Mouse (Mus musculus): ENCODE measurements around the gene Gemin5. TPM values are rescaled to one million over a fixed set of nuclear protein-coding genes. Genes with fewer than 3 reads are reported as not detected.

Gene Gemin5
- polyA plus RNA-seq, 1 experiment from 2014 or later, result 27.6 TPM

DNA sequence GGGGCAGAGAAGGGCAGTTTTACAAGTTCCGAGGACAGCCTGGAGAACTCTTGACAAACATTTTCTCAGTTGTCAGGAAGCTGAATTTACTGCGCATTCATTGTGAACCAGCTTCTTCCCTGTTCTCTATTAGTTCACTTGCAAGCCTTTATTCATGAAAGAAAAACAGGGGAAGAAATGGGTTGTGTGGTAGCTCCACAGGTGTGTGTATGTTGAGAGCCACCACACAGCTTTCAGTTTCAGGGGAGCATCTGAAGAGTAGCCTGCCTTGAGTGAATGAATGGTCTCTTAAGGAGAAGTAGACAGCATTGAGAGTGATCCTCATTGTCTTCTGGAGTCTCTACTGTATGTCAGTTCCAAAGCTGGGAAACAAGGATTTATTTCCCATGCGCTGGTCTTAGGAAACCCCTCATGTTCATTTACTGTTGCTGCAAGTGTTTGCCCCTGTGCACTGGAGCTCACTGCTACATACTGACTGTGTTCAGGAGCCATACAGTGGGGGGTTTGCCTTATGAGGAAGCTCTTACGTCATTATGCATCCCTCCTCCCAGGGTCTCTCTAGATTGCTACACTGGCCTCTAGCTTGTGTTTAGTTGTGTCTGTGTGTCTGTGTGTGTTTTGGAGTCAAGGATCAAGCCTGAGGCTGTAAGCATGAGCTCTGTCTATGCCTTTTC is 60.5 kb downstream of the Gemin5 start:
- Histone ChIP-seq H3K9ac (ENCODE audit: low read length) (no peak overlapping the region), H3K27ac (ENCODE audit: low read depth, low read length) (no peak overlapping the region), H3K4me2 (ENCODE audit: low read depth) (no peak overlapping the region), H3K9me3 (ENCODE audit: control insufficient read depth, low read length) (no peaks in the 10 kb centered on the region), H3K4me1 (ENCODE audit: control insufficient read depth, insufficient read depth, low read length) (peaks cover 10% of the 10 kb centered on the region; the same call in 1 of the 2 replicates), H3K36me3 (ENCODE audit: control insufficient read depth, insufficient read depth, low read length) (peaks cover 8% of the 10 kb centered on the region), H3K4me3 (ENCODE audit: low read depth, low read length) (no peak overlapping the region), H3K27me3 (ENCODE audit: control insufficient read depth, insufficient read depth, low read length) (no peaks in the 10 kb centered on the region)
- ATAC-seq (ENCODE audit: insufficient read depth, low FRiP score, low TSS enrichment) (no peak), DNase-seq (ENCODE audit: low spot score) (no peak)
- WGBS, result 83% methylated on average over 4 of the region's 4 CpGs

DNA sequence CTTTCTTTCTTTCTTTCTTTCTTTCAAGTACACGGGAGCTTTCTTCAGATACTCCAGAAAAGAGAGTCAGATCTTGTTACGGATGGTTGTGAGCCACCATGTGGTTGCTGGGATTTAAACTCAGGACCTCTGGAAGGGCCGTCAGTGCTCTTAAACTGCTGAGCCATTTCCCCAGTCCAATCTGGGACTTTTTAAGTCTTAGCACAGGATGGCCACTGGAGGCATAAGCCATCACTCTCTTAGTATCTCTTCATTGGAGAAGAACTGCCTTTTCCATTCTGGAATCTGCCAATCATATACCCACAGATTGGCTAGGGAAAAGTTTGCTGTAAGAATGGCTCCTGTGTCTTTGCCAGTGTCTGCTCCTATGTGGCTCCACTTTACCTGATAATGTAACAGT is 61.3 kb downstream of the Gemin5 start:
- H3K36me3 ChIP-seq (ENCODE audit: control insufficient read depth, insufficient read depth, low read length), result peaks cover 8% of the 10 kb centered on the region
- H3K9ac ChIP-seq (ENCODE audit: low read length), result no peak overlapping the region
- WGBS, result 58% methylated on average over 3 of the region's 3 CpGs
- ATAC-seq (ENCODE audit: insufficient read depth, low FRiP score, low TSS enrichment) (no peak), DNase-seq (ENCODE audit: low spot score) (no peak)
- H3K27me3 ChIP-seq (ENCODE audit: control insufficient read depth, insufficient read depth, low read length), result no peaks in the 10 kb centered on the region
- no peak overlapping the region for H3K4me2 ChIP-seq (ENCODE audit: low read depth)
- H3K4me3 ChIP-seq (ENCODE audit: low read depth, low read length), result no peak overlapping the region
- no peak overlapping the region for H3K27ac ChIP-seq (ENCODE audit: low read depth, low read length)
- no peaks in the 10 kb centered on the region for H3K9me3 ChIP-seq (ENCODE audit: control insufficient read depth, low read length)
- peaks cover 10% of the 10 kb centered on the region; the same call in 1 of the 2 replicates for H3K4me1 ChIP-seq (ENCODE audit: control insufficient read depth, insufficient read depth, low read length)

DNA sequence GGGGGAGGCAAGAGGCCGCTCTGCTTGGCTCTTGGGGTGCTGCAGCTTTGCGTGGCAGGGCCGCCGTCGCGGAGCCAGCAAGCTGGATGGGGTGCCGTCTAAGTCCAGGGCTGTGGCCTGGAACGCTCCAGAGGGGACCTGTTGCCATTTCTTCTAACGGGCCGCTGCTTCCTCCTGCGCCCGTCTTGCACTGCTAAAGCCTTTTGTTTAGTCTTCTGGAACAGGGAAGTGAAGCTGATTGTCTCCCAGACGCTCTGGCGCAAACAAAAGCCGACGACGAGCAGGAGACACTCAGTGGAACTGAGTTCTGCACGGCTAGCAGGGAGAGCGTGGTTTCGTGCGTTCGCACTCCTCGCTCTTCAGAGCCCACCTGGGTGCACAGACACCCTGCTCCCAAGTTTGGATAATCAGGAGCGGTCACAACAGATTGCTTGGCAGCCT is 64.0 kb downstream of the Gemin5 start:
- peak overlapping the region; percentile 93 for H3K9ac ChIP-seq (ENCODE audit: low read length)
- WGBS, result 0% methylated on average over 24 of the region's 24 CpGs
- peak overlapping the region; percentile 72 for H3K27ac ChIP-seq (ENCODE audit: low read depth, low read length)
- no peaks in the 10 kb centered on the region for H3K9me3 ChIP-seq (ENCODE audit: control insufficient read depth, low read length)
- peak overlapping the region; percentile 50 for H3K4me2 ChIP-seq (ENCODE audit: low read depth)
- H3K27me3 ChIP-seq (ENCODE audit: control insufficient read depth, insufficient read depth, low read length), result no peaks in the 10 kb centered on the region
- DNase-seq (ENCODE audit: low spot score), result no peak
- H3K36me3 ChIP-seq (ENCODE audit: control insufficient read depth, insufficient read depth, low read length), result no peaks in the 10 kb centered on the region
- H3K4me3 ChIP-seq (ENCODE audit: low read depth, low read length), result peak overlapping the region; percentile 96
- ATAC-seq (ENCODE audit: insufficient read depth, low FRiP score, low TSS enrichment), result peak; percentile 32
- H3K4me1 ChIP-seq (ENCODE audit: control insufficient read depth, insufficient read depth, low read length), result peaks cover 10% of the 10 kb centered on the region; the same call in 1 of the 2 replicates

DNA sequence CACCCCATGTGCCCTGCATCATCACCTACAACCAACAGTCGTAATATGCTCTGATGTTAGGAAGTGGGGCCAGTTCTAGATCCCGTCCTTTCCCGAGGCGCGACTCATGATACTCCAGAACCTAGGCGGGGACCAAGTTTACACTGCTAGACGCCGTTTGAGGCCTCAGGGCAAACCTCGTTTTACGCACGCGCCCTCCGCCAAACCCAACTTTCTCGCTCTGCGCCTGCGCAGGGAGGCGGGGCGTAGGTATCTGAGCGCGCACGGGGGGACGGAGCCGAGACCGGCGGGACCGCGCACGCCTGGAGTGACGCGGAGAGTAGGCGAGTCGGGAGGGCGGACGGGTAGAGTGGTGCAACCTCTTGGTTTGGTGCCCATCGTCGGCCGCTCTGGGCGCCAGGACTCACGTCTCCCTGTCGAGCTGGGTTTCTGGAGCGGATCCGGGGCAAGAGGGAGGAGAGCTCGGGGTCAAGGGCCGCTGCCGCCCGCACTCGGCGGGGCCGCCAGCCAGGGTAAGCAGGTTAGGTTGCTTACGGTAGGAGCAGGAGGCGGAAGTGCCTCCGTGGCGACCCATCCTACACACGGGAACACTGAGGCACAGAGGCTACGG is 64.5 kb downstream of the Gemin5 start, which contains the start of gene Cnot8:
Gene Cnot8 (plus strand): TSS at position 457 of the 610 bp plus-strand sequence.
- DNase-seq (ENCODE audit: low spot score), result peak; percentile 100
- under 1% methylated on average over 55 of the region's 55 CpGs for WGBS
- no peaks in the 10 kb centered on the region for H3K27me3 ChIP-seq (ENCODE audit: control insufficient read depth, insufficient read depth, low read length)
- ATAC-seq (ENCODE audit: insufficient read depth, low FRiP score, low TSS enrichment), result peak; percentile 95
- H3K9me3 ChIP-seq (ENCODE audit: control insufficient read depth, low read length), result no peaks in the 10 kb centered on the region
- peak within 1 kb of the TSS; percentile 93 for H3K9ac ChIP-seq (ENCODE audit: low read length)
- H3K36me3 ChIP-seq (ENCODE audit: control insufficient read depth, insufficient read depth, low read length), result no peaks in the 10 kb centered on the region
- peaks cover 10% of the 10 kb centered on the region; the same call in 1 of the 2 replicates for H3K4me1 ChIP-seq (ENCODE audit: control insufficient read depth, insufficient read depth, low read length)
- peak within 1 kb of the TSS; percentile 96 for H3K4me3 ChIP-seq (ENCODE audit: low read depth, low read length)
- peak within 1 kb of the TSS; percentile 50 for H3K4me2 ChIP-seq (ENCODE audit: low read depth)
- H3K27ac ChIP-seq (ENCODE audit: low read depth, low read length), result peak within 1 kb of the TSS; percentile 72

DNA sequence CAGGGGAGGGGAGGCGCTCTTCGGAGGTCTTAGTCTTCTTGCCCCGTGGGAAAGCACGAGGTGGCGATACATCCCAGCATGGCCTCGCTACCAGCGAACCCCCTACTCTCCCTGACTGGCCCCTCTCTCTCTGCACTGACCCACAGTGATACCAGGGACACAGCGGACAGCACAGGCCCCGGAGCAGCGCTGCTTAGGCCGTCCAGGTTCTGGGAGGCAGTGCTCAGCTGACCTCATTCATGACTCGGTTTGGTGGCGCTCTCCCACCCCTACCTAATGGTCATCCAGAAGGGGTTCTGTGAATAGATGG is 65.0 kb downstream of the Gemin5 start:
- Histone ChIP-seq H3K9me3 (ENCODE audit: control insufficient read depth, low read length) (no peaks in the 10 kb centered on the region), H3K4me3 (ENCODE audit: low read depth, low read length) (peak overlapping the region; percentile 96), H3K27ac (ENCODE audit: low read depth, low read length) (no peak overlapping the region; the same call in 1 of the 2 replicates), H3K9ac (ENCODE audit: low read length) (peak overlapping the region; percentile 57), H3K27me3 (ENCODE audit: control insufficient read depth, insufficient read depth, low read length) (no peaks in the 10 kb centered on the region), H3K4me1 (ENCODE audit: control insufficient read depth, insufficient read depth, low read length) (peaks cover 10% of the 10 kb centered on the region; the same call in 1 of the 2 replicates), H3K36me3 (ENCODE audit: control insufficient read depth, insufficient read depth, low read length) (no peaks in the 10 kb centered on the region), H3K4me2 (ENCODE audit: low read depth) (peak overlapping the region; percentile 38)
- no peak for DNase-seq (ENCODE audit: low spot score)
- ATAC-seq (ENCODE audit: insufficient read depth, low FRiP score, low TSS enrichment), result peak; percentile 56; the same call in 1 of the 2 replicates
- WGBS, result 57% methylated on average over 13 of the region's 13 CpGs

DNA sequence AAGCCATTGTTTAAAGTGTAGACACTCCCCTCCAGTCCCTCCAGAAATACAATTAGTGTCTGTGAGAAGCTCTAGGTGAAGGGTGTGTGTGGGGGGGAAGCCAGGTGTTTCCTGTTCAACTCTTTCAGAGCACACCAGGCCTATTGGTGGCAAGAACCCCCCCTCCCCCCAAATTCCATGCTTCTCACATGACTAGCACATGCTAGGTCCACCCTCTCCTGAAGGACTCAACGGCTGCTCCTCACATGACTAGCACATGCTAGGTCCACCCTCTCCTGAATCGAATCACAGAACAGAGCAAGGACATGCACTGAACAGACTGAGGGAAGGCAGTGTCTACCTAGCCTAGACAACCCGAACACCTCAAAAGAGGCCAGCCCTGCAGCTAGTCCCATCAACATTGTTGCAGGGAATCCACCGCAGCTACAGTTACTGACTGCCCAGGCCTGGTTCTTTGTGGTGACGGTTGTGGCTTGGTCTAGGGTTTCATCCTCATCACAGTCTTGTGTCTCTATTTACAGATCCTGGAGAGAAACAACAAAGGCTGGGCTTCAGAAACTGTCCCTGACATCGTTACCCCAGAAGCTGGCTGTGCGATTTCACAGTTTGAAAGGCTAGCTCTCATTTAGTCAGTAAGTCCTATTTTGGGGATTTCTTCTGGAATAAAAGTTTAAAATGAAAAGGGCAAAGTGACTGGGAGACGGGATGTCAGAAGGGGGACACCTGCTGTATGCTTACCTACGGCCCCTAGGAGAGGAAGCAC is 65.6 kb downstream of the Gemin5 start:
- peaks cover 9% of the 10 kb centered on the region; the same call in 1 of the 2 replicates for H3K4me1 ChIP-seq (ENCODE audit: control insufficient read depth, insufficient read depth, low read length)
- DNase-seq (ENCODE audit: low spot score) (no peak), ATAC-seq (ENCODE audit: insufficient read depth, low FRiP score, low TSS enrichment) (no peak)
- H3K27me3 ChIP-seq (ENCODE audit: control insufficient read depth, insufficient read depth, low read length), result peaks cover 2% of the 10 kb centered on the region; the same call in 1 of the 2 replicates
- no peak overlapping the region for H3K4me3 ChIP-seq (ENCODE audit: low read depth, low read length)
- peak overlapping the region; percentile 57 for H3K9ac ChIP-seq (ENCODE audit: low read length)
- H3K36me3 ChIP-seq (ENCODE audit: control insufficient read depth, insufficient read depth, low read length), result no peaks in the 10 kb centered on the region
- 88% methylated on average over 9 of the region's 9 CpGs for WGBS
- no peaks in the 10 kb centered on the region for H3K9me3 ChIP-seq (ENCODE audit: control insufficient read depth, low read length)
- no peak overlapping the region for H3K27ac ChIP-seq (ENCODE audit: low read depth, low read length)
- no peak overlapping the region; the same call in 1 of the 2 replicates for H3K4me2 ChIP-seq (ENCODE audit: low read depth)

DNA sequence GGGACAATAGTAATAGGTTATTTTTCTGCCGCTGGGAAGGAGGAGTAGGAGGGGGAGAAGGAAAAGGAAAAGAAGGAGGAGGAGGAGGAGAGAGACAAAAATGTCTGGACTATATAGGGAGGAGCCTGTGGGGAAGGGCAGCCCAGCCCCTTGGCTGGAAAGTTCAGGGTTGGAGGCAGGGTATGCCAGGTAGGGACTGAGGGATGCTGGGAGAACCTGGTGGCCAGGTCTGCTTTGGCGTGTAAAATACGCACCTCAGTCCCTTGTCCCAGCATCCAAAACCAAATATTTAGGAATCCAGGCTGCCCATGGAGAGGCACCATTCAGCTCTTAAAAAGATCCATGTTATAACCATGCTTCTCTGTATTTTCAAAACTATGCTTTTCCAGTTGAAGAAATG is 66.2 kb downstream of the Gemin5 start:
- no peak overlapping the region for H3K4me3 ChIP-seq (ENCODE audit: low read depth, low read length)

DNA sequence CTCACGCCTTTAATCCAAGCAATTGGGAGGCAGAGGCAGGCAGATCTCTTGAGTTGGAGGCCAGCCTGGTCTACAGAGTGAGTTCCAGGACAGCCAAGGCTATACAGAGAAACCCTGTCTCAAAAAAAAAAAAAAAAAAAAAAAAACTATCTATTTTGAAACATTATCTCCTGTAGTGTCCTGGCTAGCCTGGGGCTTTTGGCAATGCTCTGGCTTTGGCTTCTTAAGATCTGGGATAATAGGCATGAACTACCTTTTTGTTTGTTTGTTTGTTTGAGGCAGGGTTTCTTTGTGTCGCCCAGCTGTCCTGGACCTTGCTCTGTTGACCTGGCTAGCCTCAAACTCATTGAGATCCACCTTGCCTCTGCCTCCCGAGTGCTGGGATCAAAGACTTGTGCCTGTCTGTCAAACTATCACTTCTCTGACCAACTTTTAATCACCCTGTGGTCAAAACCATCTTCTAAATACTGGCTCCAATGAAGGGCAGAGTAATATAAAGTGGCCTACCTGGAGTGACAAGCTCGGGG is 67.1 kb downstream of the Gemin5 start:
- ATAC-seq (ENCODE audit: insufficient read depth, low FRiP score, low TSS enrichment) (no peak), DNase-seq (ENCODE audit: low spot score) (no peak)
- H3K27ac ChIP-seq (ENCODE audit: low read depth, low read length), result no peak overlapping the region
- no peaks in the 10 kb centered on the region for H3K9me3 ChIP-seq (ENCODE audit: control insufficient read depth, low read length)
- H3K36me3 ChIP-seq (ENCODE audit: control insufficient read depth, insufficient read depth, low read length), result no peaks in the 10 kb centered on the region
- no peak overlapping the region for H3K4me2 ChIP-seq (ENCODE audit: low read depth)
- peaks cover 6% of the 10 kb centered on the region; the same call in 1 of the 2 replicates for H3K27me3 ChIP-seq (ENCODE audit: control insufficient read depth, insufficient read depth, low read length)
- no peak overlapping the region for H3K4me3 ChIP-seq (ENCODE audit: low read depth, low read length)
- 0 out of 2 replicates have a peak, but pooled peaks cover 4% of the 10 kb centered on the region for H3K4me1 ChIP-seq (ENCODE audit: control insufficient read depth, insufficient read depth, low read length)
- WGBS, result 85% methylated on average over 4 of the region's 4 CpGs
- H3K9ac ChIP-seq (ENCODE audit: low read length), result no peak overlapping the region

More for the DNA sequence above, 66.2 kb downstream of the Gemin5 start:
- no peaks in the 10 kb centered on the region for H3K9me3 ChIP-seq (ENCODE audit: control insufficient read depth, low read length)
- WGBS, result 77% methylated on average over 3 of the region's 3 CpGs
- no peaks in the 10 kb centered on the region for H3K36me3 ChIP-seq (ENCODE audit: control insufficient read depth, insufficient read depth, low read length)
- no peak overlapping the region for H3K4me2 ChIP-seq (ENCODE audit: low read depth)
- H3K27ac ChIP-seq (ENCODE audit: low read depth, low read length), result no peak overlapping the region
- peaks cover 4% of the 10 kb centered on the region; the same call in 1 of the 2 replicates for H3K27me3 ChIP-seq (ENCODE audit: control insufficient read depth, insufficient read depth, low read length)
- DNase-seq (ENCODE audit: low spot score) (no peak), ATAC-seq (ENCODE audit: insufficient read depth, low FRiP score, low TSS enrichment) (no peak)
- no peak overlapping the region for H3K9ac ChIP-seq (ENCODE audit: low read length)
- 0 out of 2 replicates have a peak, but pooled peaks cover 4% of the 10 kb centered on the region for H3K4me1 ChIP-seq (ENCODE audit: control insufficient read depth, insufficient read depth, low read length)

Measured in neural tube, embryonic 11.5 days (tissue).